Mouse (Mus musculus) c-Kit-negative CD71-positive TER-119-positive erythroid progenitor cells, embryonic 14.5 days (primary cell): ENCODE data around the gene Bcas3.

ENCODE experiments used
- DNase-seq: peaks from one replicate; pipeline ENCODE4 v3.0.0-alpha.2; 2013; ENCODE audit warnings: low read depth, low spot score

The Bcas3 gene

DNA sequence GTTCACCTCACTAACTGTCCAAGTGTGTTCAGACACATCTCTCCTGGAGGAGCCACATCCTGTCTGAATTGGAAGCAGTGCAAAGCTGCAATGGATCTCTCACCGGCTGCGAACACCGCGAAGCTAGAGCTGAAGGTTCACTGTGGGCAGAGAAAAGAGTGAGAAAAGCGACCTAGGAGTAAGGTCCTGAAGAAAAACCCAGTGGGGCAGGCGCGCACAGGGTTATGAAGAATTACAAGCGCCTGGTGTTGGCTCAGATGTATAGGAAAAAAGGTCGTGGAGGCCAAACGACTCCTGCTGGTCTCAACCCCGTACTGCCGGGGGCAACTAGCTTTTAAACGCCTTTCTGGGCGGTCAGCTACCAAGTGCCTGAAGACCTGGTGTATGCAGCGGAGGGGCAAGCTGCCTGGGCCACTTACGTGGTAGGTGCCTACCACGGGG lies 478.0 kb downstream of the Bcas3 start:
- DNase-seq: no peak

GRCm38 (mm10) chr11:85831656-85832230 lies 478.8 kb downstream of the Bcas3 start:
- no peak for DNase-seq

GRCm38 (mm10) chr11:85832231-85832924 lies 479.4 kb downstream of the Bcas3 start, which contains the start of gene Tbx2:
Gene Tbx2, plus strand, starts transcription at chr11:85832551.
- DNase-seq: no peak

DNA sequence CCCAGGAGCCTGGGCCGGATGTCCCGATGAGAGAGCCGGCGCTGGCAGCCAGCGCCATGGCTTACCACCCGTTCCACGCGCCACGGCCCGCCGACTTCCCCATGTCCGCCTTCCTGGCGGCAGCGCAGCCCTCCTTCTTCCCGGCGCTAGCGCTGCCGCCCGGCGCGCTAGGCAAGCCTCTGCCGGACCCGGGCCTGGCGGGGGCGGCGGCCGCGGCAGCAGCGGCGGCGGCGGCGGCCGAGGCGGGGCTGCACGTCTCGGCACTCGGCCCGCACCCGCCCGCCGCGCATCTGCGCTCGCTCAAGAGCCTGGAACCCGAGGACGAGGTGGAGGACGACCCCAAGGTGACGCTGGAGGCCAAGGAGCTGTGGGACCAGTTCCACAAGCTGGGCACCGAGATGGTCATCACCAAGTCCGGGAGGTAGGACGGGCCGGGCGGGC lies 480.1 kb downstream of the Bcas3 start:
- no peak for DNase-seq

DNA sequence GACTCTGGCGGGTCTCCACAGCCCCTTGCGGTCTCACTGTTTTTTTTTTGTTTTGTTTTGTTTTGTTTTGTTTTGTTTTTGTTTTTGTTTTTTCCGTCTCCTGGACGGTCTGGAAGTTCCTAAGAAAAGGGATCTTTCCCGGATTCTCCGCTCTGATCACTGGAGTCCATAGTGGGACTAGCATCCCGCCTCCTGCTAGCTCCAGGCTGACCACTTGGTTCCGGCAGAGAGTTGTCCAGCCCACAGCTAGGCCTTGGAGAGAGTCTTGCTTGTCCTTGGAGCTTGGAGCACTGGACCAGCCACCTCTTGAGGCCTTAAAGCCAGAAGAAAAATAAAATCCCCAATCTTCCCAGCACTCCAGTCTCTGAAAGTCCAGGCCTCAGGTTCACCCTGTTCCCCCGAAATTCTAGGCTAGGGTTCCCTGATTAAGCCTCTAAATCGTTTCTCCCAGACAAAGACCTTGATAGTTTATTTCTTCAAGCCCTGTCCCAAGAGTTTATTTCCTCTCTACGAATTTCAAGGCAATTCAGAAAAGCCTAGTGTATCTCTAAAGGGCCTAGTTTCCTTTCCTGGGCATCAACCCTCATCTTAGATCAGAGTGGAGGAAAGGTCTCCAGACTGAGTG lies 480.9 kb downstream of the Bcas3 start:
- no peak for DNase-seq

DNA sequence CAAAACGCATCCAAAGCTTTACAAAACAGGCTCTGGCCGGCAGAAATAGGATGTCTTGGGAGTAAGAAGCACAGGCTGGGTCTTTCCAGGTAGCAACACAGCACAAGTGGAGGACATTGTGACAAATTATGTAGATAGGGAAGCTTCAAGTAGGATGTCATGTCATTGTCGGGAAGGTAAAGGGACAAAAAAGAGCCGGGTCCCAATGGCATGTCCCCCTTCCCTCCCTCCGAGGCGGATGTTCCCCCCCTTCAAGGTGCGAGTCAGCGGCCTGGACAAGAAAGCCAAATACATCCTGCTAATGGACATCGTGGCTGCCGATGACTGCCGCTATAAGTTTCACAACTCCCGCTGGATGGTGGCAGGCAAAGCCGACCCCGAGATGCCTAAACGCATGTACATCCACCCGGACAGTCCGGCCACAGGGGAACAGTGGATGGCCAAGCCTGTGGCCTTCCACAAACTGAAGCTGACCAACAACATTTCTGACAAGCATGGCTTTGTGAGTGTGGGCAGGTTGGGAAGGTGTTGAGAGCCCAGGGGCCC lies 481.5 kb downstream of the Bcas3 start:
- DNase-seq: no peak

- no peak for DNase-seq
Measured at GRCm38 (mm10) chr11:85835001-85835752, 482.2 kb downstream of the Bcas3 start.

GRCm38 (mm10) chr11:85835753-85836522 lies 483.0 kb downstream of the Bcas3 start:
- DNase-seq: no peak

- DNase-seq: no peak
Measured at GRCm38 (mm10) chr11:85836523-85837290, 483.7 kb downstream of the Bcas3 start.

DNA sequence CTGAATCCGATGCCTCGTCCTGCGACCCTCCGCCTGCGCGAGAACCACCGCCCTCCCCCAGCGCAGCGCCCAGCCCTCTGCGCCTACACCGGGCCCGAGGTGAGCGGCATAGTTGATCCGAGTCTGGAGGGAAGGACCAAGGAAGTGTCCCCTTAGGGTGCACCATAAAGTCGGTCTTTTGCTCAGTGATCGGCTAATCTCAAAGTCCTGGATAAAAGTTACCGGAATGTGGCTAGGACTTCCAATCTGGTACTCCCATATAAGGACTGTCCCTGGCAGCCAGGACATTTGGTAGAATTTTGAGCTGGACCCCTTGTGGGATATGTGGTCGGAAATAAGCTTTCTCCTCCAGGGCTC lies 484.3 kb downstream of the Bcas3 start:
- DNase-seq: no peak

- no peak for DNase-seq
Measured at GRCm38 (mm10) chr11:85837648-85838423, 484.9 kb downstream of the Bcas3 start.

DNA sequence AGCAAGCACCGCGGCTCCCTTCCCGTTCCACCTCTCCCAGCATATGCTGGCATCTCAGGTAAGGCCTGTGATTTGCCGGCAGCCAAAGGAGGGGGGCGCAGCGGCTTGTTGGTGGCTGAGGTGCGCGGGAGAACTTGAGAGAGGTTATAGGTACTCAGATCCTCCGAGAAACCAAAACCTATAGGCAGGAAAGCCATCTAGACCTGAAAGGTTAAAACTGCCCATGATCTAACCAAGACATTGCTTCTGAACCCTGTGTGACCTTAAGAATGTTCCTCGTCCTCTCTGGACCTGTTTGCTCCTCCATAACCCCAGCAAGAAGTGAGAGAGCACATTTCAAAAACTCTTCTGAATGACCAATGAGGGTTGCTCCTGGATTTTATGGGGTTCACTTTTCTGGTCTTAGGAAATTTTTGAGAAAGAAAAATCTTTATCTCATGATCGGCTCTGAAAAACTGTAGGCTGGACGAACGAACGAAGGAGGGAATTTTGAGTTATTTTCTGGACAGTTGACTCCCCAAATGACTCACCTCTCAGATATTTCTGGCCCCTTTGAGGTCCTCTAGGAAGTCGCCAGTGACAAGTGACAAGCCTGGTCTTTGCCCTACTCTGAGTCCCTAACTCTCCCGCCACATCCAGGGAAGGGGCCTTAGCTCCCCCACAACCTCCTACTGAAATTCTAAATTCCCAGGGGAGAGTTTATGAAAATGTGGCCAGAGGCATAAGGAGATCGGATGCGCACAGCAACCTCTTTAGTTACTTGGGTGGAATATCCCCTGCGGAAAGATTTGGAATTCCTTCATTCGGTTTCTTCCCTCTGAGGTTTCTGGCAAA lies 485.7 kb downstream of the Bcas3 start:
- no peak for DNase-seq

- DNase-seq: no peak
Measured at GRCm38 (mm10) chr11:85839258-85840030, 486.5 kb downstream of the Bcas3 start.

DNA sequence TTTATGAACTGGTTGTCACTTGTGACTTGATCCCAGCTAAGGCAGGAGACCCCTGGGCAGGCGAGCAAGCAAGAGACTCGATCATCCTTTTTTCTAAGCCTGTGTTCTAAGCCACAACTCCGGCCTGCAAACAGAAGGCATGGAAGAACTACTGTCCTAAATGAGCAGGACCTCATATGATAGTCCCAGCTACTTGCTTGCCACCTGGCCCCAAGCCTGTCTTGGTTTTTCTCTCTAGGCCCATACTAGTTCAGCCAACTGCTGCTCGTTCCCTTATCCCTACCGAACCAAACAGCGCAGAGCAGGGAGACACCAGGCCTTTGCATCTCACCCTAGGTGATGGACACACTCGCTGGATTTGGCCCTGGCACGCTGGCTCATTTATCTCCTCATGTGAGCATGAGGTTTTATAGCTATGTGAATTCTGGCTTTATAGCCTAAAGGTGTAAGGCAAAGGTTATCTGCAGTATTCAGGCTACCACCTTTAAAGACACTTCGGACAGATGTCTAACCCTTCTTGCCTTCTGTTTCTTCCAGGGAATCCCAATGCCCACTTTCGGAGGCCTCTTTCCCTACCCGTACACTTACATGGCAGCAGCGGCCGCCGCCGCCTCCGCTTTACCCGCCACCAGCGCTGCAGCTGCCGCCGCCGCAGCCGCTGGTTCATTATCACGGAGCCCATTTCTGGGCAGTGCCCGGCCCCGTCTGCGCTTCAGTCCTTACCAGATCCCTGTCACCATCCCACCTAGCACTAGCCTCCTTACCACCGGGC lies 487.2 kb downstream of the Bcas3 start:
- DNase-seq: no peak

- DNase-seq: no peak
Measured at GRCm38 (mm10) chr11:85840803-85841145, 487.8 kb downstream of the Bcas3 start.

DNA sequence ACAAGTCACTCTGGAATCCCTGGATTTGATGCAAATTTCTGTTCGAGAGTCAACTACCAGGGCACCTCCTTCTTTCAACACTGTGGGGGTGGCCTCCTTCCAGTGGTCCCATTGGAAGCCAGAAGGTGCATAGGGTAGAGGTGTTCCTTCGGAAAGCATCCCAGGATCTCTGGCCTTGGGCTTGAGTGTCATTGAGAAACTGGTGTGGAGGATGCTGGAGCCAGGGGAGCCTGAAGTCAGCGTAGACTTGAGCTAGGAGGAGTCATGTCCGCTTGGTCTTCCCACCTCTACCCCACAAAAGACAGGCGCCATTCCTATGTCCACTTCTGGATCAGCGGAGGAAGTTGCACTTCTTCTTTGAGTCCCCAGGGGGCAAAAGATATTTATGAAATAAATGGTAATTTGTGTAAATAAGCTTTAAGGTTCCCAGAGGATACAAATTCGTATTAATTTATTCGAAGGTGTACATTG lies 488.3 kb downstream of the Bcas3 start:
- no peak for DNase-seq

DNA sequence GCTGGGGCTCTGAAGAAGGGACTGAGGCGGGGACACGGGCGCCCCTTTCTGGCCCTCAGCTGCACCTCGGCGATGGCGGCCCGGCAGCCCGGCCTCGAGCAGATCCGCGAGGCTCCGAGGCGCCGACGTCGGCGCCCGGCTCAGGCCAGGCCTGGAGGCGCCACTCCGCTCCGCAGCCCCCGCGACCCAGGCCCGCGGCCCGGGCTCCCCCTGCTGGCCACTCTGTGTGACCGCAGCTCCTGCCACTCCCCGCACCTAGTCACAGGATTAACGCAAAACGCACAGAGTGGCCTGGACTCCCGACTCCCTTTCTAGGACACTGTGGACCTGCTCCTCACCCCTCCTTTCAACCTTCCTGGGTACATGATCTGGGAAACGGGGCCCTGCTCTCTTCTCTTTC lies 489.0 kb downstream of the Bcas3 start:
- no peak for DNase-seq
